Mouse (Mus musculus): Measurements from ENCODE around the gene Omt2b.
"Not testable (repeated sequence)": the region's sequence is repeated elsewhere in the genome, so short reads cannot be mapped to it uniquely, and the experiment has no call there.

DNA sequence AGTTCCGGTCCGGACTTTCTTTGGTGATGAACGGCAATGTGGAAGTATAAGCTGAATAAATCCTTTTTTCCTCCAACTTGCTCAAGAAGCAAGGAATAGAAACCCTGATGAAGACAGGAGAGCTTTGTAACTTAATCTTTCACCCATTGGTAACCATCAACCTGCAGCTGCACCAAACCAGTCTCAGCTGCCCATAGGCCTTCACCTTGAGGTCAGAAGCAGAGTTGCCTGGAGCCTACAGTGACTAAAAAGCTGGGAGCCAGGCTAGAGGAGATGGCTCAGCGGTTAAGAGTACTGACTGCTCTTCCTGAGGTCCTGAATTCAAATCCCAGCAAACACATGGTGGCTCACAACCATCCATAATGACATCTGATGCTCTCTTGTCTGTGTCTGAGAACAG lies 15.1 kb downstream of the Omt2b start:
- not testable (repeated sequence) for TF ChIP-seq CTCF (conservative IDR thresholded peaks at IDR 0.05; ENCODE audit: low read length); POU5F1 (IDR thresholded peaks at IDR 0.05; ENCODE audit: borderline replicate concordance, low read length)

Measured in E14TG2a.4 (cell line).